Mouse (Mus musculus) brain, embryonic 14.5 days (tissue): Measurements from ENCODE around the gene S100a1.

Experiments
- CTCF ChIP-seq: fragments of 200-500 bp; IDR thresholded peaks from 2 replicates; pipeline ENCODE4 v1.5.1; 2012; ENCODE audit warnings: inconsistent platforms, mild to moderate bottlenecking, moderate library complexity, borderline replicate concordance; ENCODE audit not compliant: insufficient read depth, insufficient read length; ENCODE audit errors: extremely low read depth
- POLR2A ChIP-seq: fragments of 200-500 bp; IDR thresholded peaks from 2 replicates; pipeline ENCODE4 v1.6.1; 2012; ENCODE audit warnings: mild to moderate bottlenecking, inconsistent platforms, borderline replicate concordance; ENCODE audit not compliant: poor library complexity, insufficient read depth, insufficient read length, severe bottlenecking; ENCODE audit errors: extremely low read depth

DNA sequence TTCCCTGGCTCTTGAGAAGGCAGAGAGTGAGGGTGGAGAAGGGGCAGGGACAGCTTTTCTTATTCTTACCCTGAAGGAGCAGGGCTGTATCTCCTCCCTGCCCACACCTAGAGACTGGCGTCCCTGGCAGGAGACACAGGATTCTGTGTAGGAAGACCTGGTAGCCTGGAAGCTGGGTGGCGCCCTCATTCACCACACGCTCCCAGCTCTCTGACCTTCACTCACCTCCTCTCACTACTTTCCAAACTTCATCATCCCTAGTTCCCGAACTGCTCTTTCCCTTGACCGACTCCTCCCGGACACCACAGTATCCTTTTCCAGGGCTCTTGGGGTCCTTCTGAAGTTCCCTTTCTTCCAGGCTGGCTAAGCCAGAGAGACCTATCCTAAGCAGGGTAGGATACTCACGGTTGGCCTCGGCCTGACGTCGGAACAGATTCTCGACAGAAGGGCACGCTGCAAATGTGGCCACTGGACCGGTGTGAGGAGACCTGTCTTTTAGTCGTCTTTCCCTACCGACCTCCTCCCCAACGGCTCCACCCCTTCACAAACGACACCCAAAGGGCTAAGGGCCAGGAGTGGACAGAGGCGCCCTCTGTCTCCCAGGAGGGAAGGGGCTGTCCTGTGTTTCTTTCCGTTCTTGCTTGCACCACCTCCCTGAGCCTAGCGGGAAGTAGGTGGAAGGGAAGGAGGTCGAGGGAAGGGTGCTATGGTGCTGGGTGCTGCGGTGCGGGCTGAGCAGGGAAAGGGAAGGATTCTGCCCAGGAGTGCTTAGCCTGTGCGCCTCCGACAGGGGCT lies at the start of gene S100a1, which contains the start of gene S100a13:
- no peak for TF ChIP-seq CTCF
- TF ChIP-seq POLR2A = no peak
